Mouse (Mus musculus): ENCODE data around the gene Gm6460.
"Not testable (repeated sequence)": the region's sequence is repeated elsewhere in the genome, so short reads cannot be mapped to it uniquely, and the experiment has no call there.

Gene Gm6460

GRCm38 (mm10) chr5:11594613-11595012 lies at the start of gene Gm6460:
Gm6460 (plus strand) TSS chr5:11594913.
- not testable (repeated sequence) for DNase-seq (ENCODE audit: low read depth)
